Mouse (Mus musculus) right cerebral cortex, postnatal 4 days (tissue): ENCODE measurements around the gene Prrc2b.

Source experiments
- DNase-seq: peaks from one replicate; pipeline ENCODE4 v3.0.0-alpha.2; 2022

The Prrc2b gene

GRCm38 (mm10) chr2:32162646-32163045, 11.8 kb downstream of the Prrc2b start:
- DNase-seq: no peak

DNA sequence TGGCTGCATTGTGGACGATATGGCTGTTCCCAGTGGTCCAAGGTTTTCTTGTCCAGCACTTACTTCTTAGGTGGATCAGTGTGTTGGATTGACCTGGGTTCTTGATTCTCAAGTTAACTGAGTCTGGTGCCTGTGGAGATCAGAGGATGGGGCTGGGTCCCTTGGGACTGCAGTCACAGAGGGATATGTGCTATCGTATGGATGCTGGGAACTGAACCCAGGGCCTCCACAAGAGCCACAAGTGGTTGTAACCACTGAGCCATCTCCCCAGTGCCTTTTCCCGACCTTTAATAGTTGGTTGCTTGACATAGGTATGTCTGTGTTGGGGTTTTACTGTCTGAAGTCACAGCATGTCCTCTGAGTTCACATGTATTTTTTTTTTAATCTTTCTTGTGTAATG, 12.2 kb downstream of the Prrc2b start:
- no peak for DNase-seq

- DNase-seq: no peak
These were observed 13.6 kb downstream of the Prrc2b start for GRCm38 (mm10) chr2:32164503-32164902.

- DNase-seq: no peak
These were observed 14.3 kb downstream of the Prrc2b start for GRCm38 (mm10) chr2:32165040-32165800.

DNA sequence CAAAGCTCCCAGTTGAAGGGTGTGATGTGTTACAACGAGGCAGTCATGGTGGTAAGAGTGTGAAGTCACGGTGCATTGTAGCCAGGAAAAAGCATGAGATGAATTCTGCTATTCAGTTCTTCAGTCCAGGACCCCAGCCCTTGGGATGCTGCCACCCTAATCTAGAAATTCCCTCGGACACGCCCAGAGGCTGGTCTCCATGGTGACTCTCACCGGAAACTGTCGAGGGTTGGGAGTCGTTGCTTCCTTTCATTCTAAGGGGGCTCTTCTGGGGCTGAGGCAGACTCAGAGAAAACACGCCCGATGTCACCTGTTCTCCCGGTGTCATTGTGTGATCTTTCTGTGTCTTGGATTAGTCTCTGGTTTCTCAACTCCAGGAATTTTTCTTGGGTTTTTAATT, 15.7 kb downstream of the Prrc2b start:
- DNase-seq: no peak

GRCm38 (mm10) chr2:32167034-32167770, 16.3 kb downstream of the Prrc2b start:
- DNase-seq: no peak

DNA sequence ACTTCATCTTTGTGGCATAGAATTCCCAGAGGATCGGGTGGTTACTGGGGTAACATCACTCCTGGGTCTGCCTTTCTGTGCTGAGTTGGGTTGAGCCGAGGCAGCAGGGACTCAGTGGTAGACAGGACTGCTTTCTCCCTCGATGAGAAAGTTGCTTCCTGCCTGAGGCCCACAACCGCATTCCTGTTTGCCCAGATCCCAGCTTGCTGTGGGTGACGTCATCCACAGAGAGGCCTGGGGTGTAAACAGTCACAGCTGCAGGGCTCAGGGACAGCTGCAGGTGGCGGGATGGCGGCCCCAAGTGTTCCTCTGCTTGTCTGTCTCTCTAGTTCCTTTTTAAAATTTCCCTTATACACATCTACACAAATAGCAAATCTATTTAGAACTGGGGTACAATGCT, 16.9 kb downstream of the Prrc2b start:
- peak; percentile 43 for DNase-seq

DNA sequence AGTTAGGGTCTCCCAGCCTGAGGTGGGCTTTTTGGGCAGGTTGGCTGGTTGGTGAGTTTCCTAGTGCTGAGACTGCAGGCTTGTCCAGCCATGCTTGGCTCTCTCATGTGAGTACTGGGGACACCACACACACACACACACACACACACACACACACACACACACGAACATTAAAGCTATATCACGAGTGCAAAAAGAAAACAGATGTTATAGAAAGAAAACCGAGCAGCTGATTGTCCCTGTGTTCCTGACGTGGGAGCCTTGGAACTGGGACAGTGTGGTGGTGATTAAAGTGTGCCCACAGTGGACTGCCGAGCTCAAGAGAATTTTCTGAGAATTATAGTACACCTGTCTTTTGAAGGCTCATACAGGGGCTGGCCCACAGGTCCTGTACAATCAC, 18.4 kb downstream of the Prrc2b start:
- no peak for DNase-seq

- DNase-seq: no peak
These were observed 19.1 kb downstream of the Prrc2b start for GRCm38 (mm10) chr2:32170010-32170409.

DNA sequence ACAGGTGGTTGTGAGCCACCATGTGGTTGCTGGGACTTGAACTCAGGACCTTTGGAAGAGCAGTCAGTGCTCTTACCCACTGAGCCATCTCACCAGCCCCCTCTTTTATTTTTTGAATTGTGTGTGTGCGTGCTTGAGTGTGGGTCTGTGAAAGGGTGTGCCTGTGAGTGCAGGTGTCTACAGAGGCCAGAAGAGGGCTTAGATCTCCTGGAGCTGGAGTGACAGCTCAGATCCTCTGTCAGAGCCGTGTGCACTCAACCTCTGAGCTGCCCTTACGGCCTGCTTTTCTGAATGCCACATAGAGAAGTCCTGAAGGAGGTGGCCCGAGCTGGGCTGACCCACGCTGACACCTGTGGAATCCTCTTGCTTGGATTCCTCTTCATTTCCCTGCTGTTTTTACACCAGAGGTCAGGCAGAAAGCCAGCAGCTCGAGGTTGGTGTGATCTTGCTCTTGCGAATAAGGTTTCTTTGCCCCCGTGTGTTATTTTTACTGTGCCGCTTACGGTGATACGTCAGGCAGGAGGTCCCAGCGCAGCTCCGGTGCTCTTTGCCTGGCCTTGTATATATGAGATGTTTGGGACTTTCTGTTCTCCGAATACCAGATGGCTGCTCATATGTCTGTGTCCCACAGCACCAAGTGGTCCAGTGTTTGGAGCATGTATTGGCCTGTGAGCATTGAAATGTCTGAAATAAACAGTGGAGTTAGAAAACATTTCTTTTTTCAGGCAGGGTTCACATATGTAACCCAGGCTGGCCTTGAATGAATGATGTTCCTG, 21.0 kb downstream of the Prrc2b start:
- no peak for DNase-seq

DNA sequence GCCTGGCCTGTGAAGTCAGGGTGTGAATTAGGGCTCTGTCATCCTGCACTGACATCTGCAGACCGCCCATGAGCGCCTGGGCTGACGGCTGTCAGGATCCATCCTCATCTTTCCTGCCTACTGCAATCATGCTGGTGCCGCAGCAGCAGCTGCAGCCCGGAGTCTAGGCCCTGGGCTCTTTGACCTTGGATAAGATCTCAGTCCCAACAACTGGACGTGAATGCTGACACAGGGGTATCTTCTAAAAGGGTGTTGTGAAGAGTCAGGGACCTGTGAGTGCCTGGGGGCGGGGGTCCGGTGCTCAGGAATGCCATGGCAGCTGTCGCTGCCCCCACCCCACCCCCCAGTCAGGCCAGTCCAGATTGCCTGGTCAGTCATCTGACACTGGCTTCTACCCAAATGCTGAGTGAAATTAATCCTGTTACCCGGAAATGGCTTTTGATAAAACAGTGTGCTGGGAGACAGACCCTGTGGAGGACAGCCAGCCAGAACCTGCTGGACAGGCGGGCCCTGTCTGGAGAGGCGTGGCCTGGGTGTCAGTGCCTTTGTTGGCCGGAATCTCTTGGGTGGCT, 23.4 kb downstream of the Prrc2b start:
- DNase-seq: no peak

DNA sequence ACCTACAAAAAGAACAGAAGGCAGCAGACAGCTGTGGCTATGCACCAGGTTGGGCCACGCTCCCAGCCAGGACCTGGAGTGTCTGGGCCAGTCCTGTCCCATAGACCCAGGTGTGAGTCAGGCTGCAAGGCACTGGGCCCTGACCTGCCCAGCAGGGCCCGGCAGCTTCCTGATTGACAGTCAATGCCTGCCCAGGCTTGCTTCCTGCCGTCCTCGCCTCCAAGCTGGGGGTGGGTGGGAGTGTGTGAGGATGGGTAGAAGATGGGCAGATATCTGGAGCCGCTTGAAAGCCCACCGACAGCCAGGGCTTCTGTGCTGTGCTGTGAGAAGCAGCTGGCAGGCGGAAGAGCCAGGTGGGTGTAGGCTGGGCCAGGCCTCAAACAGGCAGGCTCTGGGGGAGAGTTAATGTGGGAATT, 24.2 kb downstream of the Prrc2b start:
- peak; percentile 22 for DNase-seq

DNA sequence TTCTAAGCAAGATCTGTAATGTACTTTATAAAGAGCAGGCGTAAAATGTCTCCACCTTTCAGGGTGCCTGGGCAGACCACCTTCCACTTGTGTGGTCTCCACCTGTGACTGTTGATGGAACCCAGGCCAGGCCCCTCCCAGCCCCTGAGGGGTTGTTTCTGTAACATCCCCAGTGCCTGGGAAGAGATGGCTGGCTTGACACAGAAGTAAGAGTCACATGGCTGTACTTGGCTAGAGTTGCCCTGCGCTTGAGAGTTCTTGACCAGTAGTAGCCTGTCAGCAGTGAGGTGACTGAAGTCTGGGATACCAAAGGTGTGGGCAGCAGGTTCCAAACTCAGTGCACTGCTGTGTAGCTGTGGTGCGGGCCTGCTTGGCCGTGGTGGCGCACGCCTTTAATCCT, 24.6 kb downstream of the Prrc2b start:
- DNase-seq: no peak

DNA sequence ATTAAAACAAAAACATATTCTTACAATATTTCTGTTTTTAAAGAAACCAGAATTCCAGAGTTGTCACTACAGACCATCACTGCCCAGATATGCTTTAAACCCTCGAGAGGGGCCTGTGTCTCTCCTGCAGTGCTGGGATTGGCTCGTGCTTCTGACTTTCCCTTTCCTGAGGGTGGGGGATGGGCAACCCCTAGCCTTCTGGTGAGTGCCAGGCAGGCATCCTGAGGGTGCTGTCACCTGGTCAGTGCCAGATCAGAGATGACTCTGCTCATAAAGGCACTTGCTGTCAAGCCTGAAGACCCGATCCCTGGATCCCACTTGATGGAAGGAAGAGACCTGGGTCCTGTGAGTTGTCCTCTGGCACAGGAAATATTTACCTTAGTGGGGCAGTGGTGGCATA, 26.0 kb downstream of the Prrc2b start:
- no peak for DNase-seq

DNA sequence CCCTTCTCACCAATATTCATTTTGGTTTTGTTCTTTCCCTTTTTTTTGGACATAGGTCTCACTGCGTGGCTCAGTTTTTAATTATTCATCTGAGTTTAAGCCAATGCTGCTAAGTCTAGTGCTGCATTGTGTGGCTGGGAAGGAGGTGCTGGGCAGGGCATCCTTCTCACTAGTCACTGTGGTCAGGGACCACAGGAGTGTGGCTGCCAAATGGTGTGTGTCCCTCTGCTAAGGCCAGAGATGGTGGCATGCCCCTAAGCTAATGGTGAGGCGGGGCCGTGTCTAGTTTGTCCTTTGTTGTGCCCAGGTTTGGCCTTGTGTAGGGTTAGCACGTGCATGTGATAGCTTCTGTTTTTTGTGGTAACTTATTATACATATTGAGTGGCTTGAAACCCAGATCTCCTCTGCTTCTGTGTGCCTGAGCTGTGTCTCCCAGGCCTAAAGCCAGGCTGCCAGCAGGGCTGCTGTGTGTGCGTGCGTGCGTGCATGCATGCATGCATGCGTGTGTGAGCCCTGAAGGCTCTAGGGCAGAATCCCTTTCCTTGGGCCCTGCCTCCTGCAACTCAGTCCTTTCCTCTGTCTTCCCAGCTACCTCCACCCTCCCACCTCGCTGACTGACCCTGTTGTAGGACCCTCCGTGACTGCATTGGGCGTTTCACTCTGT, 26.6 kb downstream of the Prrc2b start:
- no peak for DNase-seq

GRCm38 (mm10) chr2:32179363-32179762, 28.5 kb downstream of the Prrc2b start:
- DNase-seq: no peak

DNA sequence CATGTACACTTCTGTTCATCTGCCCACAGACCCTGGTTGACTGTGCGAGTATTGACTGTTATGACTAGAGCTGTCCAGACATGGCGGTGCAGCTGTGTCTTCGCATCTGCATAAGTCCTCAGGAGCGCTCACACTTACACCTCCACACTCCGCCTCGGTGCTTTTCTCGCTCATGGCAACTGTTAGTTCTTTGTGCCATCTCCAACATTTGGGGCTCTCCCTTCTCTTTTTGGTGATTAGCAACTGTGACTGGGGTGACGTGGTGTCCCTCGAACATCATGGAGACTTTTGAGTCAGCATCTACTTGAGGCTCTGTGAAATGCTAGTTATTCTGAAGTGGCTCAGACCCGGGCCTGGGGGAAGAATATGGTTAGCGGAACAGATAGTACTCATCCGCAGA, 29.2 kb downstream of the Prrc2b start:
- no peak for DNase-seq

GRCm38 (mm10) chr2:32181364-32181763, 30.5 kb downstream of the Prrc2b start:
- no peak for DNase-seq

DNA sequence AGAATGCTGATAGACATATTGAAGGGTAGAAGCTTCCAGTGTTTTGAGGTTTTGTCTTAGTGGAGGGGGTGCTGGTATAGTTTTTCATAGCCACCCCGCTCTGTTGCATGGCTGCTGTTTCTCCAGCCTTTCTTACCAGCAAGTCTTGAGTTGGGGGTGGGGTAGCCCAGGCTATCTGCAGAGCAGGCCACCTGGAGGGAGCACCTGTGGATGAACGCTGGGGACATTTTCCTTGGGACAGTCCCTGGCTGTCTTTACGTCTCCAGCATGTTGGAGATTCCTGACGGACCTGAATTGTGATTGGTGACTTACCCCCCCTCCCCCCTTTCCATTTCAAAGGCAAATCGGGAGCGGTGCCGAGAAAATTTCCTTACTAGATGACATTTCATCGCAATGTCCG, 31.2 kb downstream of the Prrc2b start:
- no peak for DNase-seq

DNA sequence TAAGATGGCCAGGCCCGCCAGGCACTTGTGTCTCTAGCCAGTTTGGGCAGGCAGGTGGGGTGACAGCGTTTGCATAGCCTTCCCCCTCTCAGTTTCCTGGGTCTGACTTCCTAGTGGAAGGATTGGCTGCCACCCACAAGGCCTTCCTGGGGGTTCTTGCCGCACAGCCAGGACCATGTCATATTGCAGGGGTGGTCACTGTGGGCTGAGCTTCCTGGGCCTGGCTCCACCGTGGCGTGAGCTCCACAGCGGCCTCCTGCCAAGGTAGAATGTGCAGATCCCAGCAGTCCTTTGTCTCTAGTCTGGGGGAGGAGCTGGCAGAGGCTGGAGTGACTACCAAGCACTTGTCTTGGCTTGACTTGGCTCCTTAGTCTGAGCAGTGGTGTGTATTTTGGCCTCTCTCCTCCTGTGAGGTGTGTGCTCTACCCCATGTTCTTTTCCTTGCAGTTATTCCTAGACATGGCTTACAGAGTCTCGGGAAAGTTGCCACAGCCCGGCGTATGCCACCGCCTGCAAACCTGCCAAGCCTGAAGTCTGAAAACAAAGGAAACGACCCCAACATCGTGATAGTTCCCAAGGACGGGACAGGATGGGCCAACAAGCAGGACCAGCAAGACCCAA, 31.9 kb downstream of the Prrc2b start:
- DNase-seq: peak; percentile 29

DNA sequence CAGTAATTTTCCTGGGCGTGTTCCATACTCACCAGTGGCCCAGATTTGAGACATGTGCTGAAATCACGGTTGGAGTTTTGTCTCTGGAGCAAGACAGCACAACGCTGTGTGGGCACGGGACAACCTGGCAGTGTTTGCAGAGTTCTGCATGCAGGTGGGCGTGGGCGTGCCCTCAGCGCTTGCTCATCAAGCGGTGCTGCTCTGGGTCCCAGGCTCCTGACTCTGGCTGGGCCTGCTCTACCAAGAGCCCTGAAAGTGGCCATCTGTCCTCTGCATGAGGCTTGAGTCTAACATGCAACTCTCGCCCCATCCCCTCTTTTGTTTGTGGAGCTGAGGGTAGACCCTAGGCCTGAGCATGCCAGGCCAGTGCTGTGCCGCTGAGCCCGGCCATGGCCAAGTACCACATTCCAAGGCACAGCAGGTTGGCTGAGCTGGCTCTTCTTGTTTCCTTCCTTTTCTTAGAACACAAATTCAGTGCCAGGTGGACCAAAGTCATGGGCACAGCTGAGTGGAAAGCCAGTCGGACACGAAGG, 36.2 kb downstream of the Prrc2b start:
- no peak for DNase-seq

- no peak for DNase-seq
These were observed 36.8 kb downstream of the Prrc2b start for GRCm38 (mm10) chr2:32187649-32188048.
